Mouse (Mus musculus) liver, embryonic 18 days (tissue): Measurements from ENCODE around the gene Ldlrad3. TPM values are rescaled to one million over a fixed set of nuclear protein-coding genes. Genes with fewer than 3 reads are reported as not detected.

ENCODE experiments used
- polyA plus RNA-seq: library from polyadenylated mRNA; depleted of rRNA; stranded (reverse); fragments of >200 nt; gene quantifications from 2 replicates; pipeline ENCODE4 v1.2.3, GENCODE M21; 2012; rRNA removed

Ldlrad3 gene
- 3.1 and 3.8 TPM in 2 replicates for polyA plus RNA-seq

DNA sequence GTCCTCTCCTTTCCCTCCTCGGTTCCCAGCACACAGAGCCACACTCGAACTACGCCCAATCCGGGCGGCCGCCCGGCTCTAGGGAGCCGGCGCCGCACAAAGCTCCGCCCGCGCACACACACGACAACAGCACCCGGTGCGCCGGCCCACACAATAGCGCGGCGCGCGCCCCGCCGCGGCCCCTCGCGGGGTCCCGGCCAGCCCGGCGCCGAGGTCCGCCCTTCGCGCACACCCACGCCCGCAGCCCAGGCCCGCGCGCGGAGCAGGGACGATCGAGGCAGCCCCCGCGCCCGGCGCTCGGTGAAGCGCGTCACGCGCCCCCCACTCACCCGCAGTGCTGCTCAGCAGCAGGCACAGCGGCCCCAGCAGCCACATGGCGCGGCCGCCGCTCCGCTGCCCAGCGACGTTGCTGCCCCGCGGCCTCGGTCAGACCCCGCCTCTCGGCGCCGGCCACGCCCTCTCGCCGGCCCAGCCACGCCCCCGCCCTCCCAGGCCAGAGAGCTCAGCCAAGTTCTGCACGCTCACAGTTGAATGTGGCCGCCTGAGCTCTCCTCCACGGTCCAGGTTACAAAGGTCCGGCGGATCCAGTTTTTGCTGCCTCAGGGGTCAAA lies at the start of gene Ldlrad3:
TSS of gene Ldlrad3 (minus strand) at position 435 of the 611 bp plus-strand sequence.

Other genes starting within 250 kb of the Ldlrad3 start
- 14.1 and 17.2 TPM in 2 replicates for gene Trim44, start 221.4 kb upstream of the Ldlrad3 start, polyA plus RNA-seq